Mouse (Mus musculus): ENCODE data around the gene Gm20388. TPM values are rescaled to one million over a fixed set of nuclear protein-coding genes. Genes with fewer than 3 reads are reported as not detected.

The Gm20388 gene
- polyA plus RNA-seq, 1 experiment, result 23.9 TPM

DNA sequence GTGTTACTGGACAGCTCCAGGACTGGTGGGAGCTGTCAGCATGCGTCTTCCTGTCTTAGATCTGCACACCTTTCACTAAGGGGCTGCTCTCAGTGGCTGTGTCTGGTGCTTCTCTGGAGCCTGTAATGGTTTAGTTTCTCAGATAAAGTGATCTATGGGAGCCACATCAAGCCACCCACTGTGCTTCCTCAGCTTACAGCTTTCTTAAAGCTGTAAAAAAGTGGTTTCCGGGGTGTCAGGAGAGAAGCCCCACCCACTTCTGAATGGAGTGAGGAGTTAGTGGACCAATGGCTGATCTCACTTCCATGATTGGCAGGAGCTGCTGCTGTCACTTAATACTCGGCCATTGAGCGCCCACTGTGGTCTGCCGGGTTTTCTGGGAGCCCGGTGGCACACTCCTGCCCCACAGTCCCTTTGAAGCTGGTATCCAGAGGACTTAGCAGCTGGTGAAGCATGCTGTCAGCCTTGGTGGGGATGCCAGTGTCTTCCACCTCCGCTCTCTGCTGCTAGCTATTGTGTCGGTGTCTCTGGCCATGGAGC, 35.8 kb downstream of the Gm20388 start:
- H3K4me1 ChIP-seq (ENCODE audit: control insufficient read depth, insufficient read depth, low read length), result peaks cover 3% of the 10 kb centered on the region; the same call in 1 of the 2 replicates
- no peak overlapping the region for H3K4me3 ChIP-seq (ENCODE audit: insufficient read depth, low read length)
- no peak for TF ChIP-seq POLR2A (IDR thresholded peaks at IDR 0.05; ENCODE audit: extremely low read depth, insufficient read depth, low read length)
- H3K27ac ChIP-seq (ENCODE audit: insufficient read depth, low read length), result no peak overlapping the region

DNA sequence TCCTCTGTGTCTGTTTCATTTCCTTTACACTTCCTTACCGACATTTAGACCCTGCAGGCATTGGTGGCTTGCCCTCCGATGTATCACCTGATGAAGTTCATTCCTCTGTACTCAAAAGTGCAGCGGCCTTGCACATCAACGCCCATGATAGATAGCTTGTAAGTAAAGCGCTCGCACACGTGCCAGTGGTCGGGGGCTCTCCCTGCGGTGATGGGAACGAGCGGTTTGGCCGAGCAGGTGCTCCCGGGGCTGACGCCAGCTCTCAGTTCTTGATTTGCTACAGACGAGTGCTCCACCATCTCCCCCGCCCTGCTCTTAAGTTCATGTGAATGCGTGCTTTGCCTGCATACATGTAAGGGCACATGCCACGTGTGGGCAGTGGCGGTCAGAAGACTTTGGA, 37.0 kb downstream of the Gm20388 start:
- Histone ChIP-seq H3K27ac (ENCODE audit: insufficient read depth, low read length) (no peak overlapping the region), H3K4me3 (ENCODE audit: insufficient read depth, low read length) (no peak overlapping the region), H3K4me1 (ENCODE audit: control insufficient read depth, insufficient read depth, low read length) (peaks cover 3% of the 10 kb centered on the region; the same call in 1 of the 2 replicates)
- TF ChIP-seq CTCF (IDR thresholded peaks at IDR 0.05; ENCODE audit: extremely low read depth, insufficient read depth, low read length), result no peak
- no peak for TF ChIP-seq POLR2A (IDR thresholded peaks at IDR 0.05; ENCODE audit: extremely low read depth, insufficient read depth, low read length)

DNA sequence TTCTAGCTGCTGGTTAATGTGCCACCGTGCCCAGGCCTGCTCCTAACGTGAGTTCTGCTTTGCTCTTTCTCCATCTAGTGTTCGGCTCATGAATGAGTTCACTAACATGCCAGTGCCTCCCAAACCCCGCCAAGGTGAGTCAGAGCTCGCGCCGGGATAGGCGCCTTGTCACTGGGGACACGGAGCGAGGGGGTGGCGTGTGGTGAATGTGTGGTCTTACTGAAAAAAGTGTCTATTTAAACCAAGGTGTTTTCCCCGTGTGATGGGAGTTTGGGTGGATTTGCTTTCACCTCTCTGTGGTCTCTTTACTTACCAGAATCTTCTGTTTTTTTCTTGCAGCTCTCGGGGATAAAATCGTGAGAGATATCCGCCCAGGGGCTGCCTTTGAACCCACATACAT, 37.7 kb downstream of the Gm20388 start:
- H3K27ac ChIP-seq (ENCODE audit: insufficient read depth, low read length), result no peak overlapping the region
- peaks cover 7% of the 10 kb centered on the region for H3K4me1 ChIP-seq (ENCODE audit: control insufficient read depth, insufficient read depth, low read length)
- no peak overlapping the region for H3K4me3 ChIP-seq (ENCODE audit: insufficient read depth, low read length)
- TF ChIP-seq CTCF (IDR thresholded peaks at IDR 0.05; ENCODE audit: extremely low read depth, insufficient read depth, low read length), result no peak
- TF ChIP-seq POLR2A (IDR thresholded peaks at IDR 0.05; ENCODE audit: extremely low read depth, insufficient read depth, low read length), result no peak

DNA sequence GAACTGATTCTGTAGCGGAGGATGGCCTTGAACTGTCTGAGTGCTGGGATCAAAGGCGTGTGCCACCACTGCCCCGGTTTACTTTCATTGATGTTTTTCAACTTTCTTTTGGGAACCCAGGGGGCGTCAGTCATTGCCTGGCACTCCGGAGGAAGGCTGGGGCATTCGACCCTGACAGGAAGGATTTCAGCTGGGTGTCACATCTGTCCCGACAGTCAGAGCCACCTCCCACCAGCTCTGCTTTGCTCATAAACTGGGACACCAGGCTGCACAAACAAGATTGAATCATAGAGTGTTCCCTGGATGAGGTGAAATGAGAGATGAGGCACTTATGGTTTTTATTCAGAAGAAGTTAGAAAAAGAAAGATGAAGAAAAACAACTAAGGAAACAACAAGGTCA, 41.6 kb downstream of the Gm20388 start:
- no peak for TF ChIP-seq POLR2A (IDR thresholded peaks at IDR 0.05; ENCODE audit: extremely low read depth, insufficient read depth, low read length)
- no peak for TF ChIP-seq CTCF (IDR thresholded peaks at IDR 0.05; ENCODE audit: extremely low read depth, insufficient read depth, low read length)
- Histone ChIP-seq H3K27ac (ENCODE audit: insufficient read depth, low read length) (no peak overlapping the region), H3K4me3 (ENCODE audit: insufficient read depth, low read length) (no peak overlapping the region), H3K4me1 (ENCODE audit: control insufficient read depth, insufficient read depth, low read length) (peaks cover 11% of the 10 kb centered on the region)

DNA sequence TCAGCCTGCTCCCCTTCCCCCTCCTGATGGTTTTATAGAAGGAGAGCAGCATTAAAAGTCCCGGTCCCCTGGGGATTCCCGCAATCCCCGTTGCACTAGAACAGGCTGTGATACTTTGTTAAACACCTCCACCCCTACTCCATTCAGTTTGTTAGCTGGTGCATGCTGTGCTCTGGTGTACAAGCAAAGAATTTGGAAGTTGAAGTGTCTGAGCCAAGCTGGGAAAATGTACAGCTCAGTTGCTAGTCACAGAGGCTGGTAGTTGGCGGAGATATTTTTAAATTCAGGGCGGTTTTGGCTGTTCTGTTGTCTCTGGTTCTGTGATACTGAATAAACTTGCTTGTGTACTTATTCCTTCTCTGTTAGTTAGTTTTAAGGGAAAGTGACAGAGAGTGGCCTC, 42.1 kb downstream of the Gm20388 start:
- TF ChIP-seq POLR2A (IDR thresholded peaks at IDR 0.05; ENCODE audit: extremely low read depth, insufficient read depth, low read length) (no peak), CTCF (IDR thresholded peaks at IDR 0.05; ENCODE audit: extremely low read depth, insufficient read depth, low read length) (no peak)
- Histone ChIP-seq H3K27ac (ENCODE audit: insufficient read depth, low read length) (no peak overlapping the region), H3K4me3 (ENCODE audit: insufficient read depth, low read length) (no peak overlapping the region), H3K4me1 (ENCODE audit: control insufficient read depth, insufficient read depth, low read length) (peaks cover 11% of the 10 kb centered on the region)

DNA sequence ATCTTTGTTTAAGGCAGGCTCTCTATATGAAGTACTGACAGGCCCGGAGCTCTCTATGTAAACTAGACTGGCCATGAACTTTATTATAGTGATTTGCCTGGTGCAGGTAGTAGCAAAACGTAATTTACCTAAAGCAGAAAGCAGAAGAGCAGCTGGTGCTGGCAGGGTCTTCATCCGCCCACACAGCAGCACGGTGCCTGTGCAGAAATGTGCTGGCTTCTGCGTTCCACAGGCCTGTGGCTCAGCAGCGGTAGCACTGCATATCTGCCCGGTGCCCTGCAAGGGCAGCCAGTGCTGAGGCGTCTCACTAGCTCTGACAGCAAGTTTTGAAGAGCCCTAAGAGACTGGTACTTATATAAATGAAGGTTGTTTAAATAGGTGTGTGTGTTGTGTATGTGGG, 44.7 kb downstream of the Gm20388 start:
- Histone ChIP-seq H3K27ac (ENCODE audit: insufficient read depth, low read length) (no peak overlapping the region), H3K4me1 (ENCODE audit: control insufficient read depth, insufficient read depth, low read length) (peaks cover 9% of the 10 kb centered on the region), H3K4me3 (ENCODE audit: insufficient read depth, low read length) (no peak overlapping the region)
- TF ChIP-seq POLR2A (IDR thresholded peaks at IDR 0.05; ENCODE audit: extremely low read depth, insufficient read depth, low read length) (no peak), CTCF (IDR thresholded peaks at IDR 0.05; ENCODE audit: extremely low read depth, insufficient read depth, low read length) (no peak)

DNA sequence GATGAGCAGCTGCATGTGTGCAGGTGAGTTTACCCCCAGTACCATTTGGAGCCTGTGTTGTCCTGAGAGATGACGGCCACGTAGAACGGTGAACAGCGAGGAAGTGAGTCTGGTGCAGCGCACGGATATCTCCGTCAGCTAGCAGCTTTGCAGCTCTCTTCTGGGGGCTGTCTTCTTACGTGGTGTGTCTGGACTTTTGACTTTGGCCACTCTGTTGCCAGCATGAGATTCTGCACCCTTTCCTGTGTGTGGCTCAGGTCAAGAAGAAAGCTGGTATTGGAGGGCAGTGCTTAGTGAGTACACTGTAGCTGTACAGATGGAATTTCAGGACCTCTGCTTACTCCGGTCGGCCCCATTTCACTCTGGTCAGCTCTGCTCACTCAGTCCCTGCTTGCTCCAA, 47.4 kb downstream of the Gm20388 start:
- Histone ChIP-seq H3K4me3 (ENCODE audit: insufficient read depth, low read length) (no peak overlapping the region), H3K4me1 (ENCODE audit: control insufficient read depth, insufficient read depth, low read length) (peaks cover 11% of the 10 kb centered on the region), H3K27ac (ENCODE audit: insufficient read depth, low read length) (no peak overlapping the region)
- no peak for TF ChIP-seq POLR2A (IDR thresholded peaks at IDR 0.05; ENCODE audit: extremely low read depth, insufficient read depth, low read length)
- TF ChIP-seq CTCF (IDR thresholded peaks at IDR 0.05; ENCODE audit: extremely low read depth, insufficient read depth, low read length), result no peak

DNA sequence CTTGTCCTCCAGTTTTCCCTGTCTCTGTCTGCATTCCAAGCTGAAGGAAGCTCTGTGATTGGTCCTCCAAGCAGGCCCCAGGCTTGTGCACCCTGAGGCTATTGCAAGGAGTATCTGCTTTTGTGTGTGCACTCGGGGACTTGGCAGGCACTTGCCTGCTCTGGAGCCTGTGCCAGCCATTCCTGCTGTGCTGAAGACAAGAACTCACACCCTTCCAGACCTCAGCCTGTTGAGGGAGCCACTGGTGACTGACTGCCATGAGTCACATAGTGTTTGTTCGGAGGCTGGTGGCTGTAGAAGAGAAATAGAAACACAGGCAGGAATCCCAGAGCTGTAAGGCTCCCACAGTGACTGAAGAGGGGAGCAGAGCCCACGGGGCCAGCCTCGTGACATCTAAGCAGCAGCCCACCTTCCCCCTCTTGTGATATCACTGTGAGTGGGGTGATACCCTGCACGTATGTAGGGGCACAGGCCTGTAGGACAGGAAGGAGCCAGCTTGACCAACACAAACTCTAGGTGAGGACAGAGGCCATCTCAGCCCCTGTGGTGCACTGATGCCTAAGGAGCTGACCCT, 50.0 kb downstream of the Gm20388 start:
- TF ChIP-seq POLR2A (IDR thresholded peaks at IDR 0.05; ENCODE audit: extremely low read depth, insufficient read depth, low read length), result no peak
- TF ChIP-seq CTCF (IDR thresholded peaks at IDR 0.05; ENCODE audit: extremely low read depth, insufficient read depth, low read length), result no peak
- Histone ChIP-seq H3K27ac (ENCODE audit: insufficient read depth, low read length) (no peak overlapping the region), H3K4me1 (ENCODE audit: control insufficient read depth, insufficient read depth, low read length) (peaks cover 3% of the 10 kb centered on the region), H3K4me3 (ENCODE audit: insufficient read depth, low read length) (no peak overlapping the region)

DNA sequence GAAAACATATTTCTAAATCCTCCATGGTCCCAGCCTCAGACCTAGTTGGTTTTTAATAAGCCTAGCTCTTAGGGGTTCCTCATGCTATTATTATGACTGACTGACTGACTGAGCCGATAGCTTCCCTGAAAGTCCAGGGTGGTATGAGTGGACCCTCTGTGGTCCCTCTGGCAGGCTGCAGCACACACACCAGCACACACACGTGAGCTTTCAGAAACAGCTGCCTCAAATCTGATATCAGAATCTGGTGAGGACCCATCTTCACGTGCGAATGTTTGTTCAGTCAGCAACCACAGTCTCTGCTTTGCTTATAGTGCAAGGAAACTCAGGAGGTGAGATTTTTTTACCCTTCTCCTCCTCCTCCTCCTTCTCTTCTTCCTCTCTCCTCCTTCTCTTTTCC, 54.2 kb downstream of the Gm20388 start:
- Histone ChIP-seq H3K4me1 (ENCODE audit: control insufficient read depth, insufficient read depth, low read length) (peaks cover 3% of the 10 kb centered on the region), H3K4me3 (ENCODE audit: insufficient read depth, low read length) (no peak overlapping the region), H3K27ac (ENCODE audit: insufficient read depth, low read length) (no peak overlapping the region)
- TF ChIP-seq CTCF (IDR thresholded peaks at IDR 0.05; ENCODE audit: extremely low read depth, insufficient read depth, low read length) (no peak), POLR2A (IDR thresholded peaks at IDR 0.05; ENCODE audit: extremely low read depth, insufficient read depth, low read length) (no peak)

DNA sequence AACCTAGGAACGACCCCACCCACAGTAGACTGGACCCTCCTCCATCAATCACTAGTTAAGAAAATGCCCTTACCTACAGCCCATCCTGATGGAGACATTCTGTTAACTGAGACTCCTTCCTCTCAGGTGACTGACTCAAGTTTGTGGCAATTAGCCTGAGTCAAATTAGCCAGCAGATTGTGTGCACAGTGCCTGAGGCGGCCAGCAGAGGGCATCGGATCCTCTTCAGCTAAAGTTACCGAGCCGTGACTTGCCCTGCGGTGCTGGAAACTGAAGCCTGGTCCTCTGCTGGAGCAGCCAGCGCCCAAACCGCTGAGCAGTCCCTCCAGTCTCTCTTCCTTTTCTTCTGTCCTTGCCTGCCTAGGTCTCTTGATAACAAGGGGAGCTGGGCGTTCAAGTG, 56.8 kb downstream of the Gm20388 start:
- H3K27ac ChIP-seq (ENCODE audit: insufficient read depth, low read length), result no peak overlapping the region
- no peak overlapping the region for H3K4me3 ChIP-seq (ENCODE audit: insufficient read depth, low read length)
- no peaks in the 10 kb centered on the region for H3K4me1 ChIP-seq (ENCODE audit: control insufficient read depth, insufficient read depth, low read length)
- TF ChIP-seq POLR2A (IDR thresholded peaks at IDR 0.05; ENCODE audit: extremely low read depth, insufficient read depth, low read length) (no peak), CTCF (IDR thresholded peaks at IDR 0.05; ENCODE audit: extremely low read depth, insufficient read depth, low read length) (no peak)

All from cortical plate, adult 2 months (tissue).